Mouse (Mus musculus) embryonic fibroblast, embryonic 13.5 days (primary cell): ENCODE data around the gene Prss2.

Experiments
- CTCF ChIP-seq: IDR thresholded peaks from 2 replicates; pipeline ENCODE4 v1.5.1; 2011; ENCODE audit warnings: mild to moderate bottlenecking, control low read depth, low read length, moderate library complexity, borderline replicate concordance; ENCODE audit not compliant: insufficient read depth
- POLR2A ChIP-seq: IDR thresholded peaks from 2 replicates; pipeline ENCODE4 v1.6.1; 2011; ENCODE audit warnings: low read depth, mild to moderate bottlenecking, control low read depth, low read length, moderate library complexity

DNA sequence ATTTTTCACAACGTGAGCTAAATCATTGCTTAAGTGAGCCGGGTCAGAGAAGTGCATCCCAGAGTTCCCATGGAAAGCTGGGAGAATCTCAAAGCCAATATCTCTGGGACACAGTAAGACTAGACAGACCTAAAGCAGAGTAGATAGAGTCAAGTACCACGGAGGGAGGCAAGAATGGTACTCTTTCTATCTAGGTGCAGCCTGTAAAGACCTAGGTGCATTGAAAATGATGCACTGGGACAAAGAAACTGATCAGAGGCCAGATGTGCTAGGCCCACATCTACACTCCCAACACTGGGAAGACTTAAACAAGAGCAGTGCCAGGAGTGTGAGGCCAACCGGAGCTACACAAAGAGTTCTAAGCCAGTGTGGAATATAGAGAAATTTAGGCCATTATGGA lies 23.7 kb downstream of the Prss2 start:
- no peak for TF ChIP-seq POLR2A
- TF ChIP-seq CTCF, result no peak
